Mouse (Mus musculus) testis, adult 2 months (tissue): ENCODE measurements at regions not wholly inside any gene's neighbourhood (a gene's known extent, or its start where the extent isn't known, plus 50 kb on each side); places are given as distances from the start of the nearest gene placed in this dataset.

ENCODE experiments used
- CTCF ChIP-seq: fragments of 200-500 bp; IDR thresholded peaks from 2 replicates; pipeline ENCODE4 v1.5.1; 2012; ENCODE audit warnings: low read depth, mild to moderate bottlenecking, inconsistent platforms, low read length, moderate library complexity; ENCODE audit not compliant: control insufficient read depth, insufficient read depth, insufficient replicate concordance
- POLR2A ChIP-seq: fragments of 200-500 bp; IDR thresholded peaks from 2 replicates; pipeline ENCODE4 v1.6.1; 2012; ENCODE audit warnings: low read depth, mild to moderate bottlenecking, inconsistent platforms, low read length, moderate library complexity; ENCODE audit not compliant: control insufficient read depth

DNA sequence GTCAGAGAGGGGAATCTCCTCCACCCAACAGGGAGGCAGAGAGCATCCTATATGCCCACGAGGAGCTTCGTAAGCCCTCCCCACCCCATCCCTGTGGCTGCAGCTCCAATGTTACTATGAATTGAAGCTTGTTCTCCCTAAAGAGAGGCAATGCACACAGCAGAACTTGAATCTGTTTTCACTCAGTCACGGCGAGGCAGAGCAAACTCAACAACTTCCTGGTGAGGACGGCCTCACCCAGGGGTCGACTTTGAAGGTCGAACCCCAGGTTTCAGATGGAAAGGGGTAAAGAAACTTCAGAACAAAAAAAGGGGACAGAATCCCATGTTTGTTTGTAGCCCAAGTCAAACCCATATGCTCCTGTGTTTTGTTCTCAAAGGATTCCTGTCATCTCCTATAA is 538.5 kb upstream of the Gm19410 start:
- TF ChIP-seq CTCF (no peak), POLR2A (no peak)
